Mouse (Mus musculus) myocyte (in vitro differentiated cells): ENCODE data around the gene Tpgs1.

Source experiments
- E2F4 ChIP-seq: IDR thresholded peaks from one replicate; pipeline ENCODE4 v1.6.1; 2011; ENCODE audit warnings: mild to moderate bottlenecking, control low read depth, moderate library complexity; ENCODE audit not compliant: insufficient read depth
- MAX ChIP-seq: IDR thresholded peaks from one replicate; pipeline ENCODE4 v1.6.1; 2011; ENCODE audit warnings: low read depth, mild to moderate bottlenecking, control low read depth
- MYOD1 ChIP-seq, 3 experiments: IDR thresholded peaks; one replicate each; pipeline ENCODE4 v1.6.1; 2011; ENCODE audit warnings: control low read depth in 2 of 3, low read depth in 2 of 3, mild to moderate bottlenecking in 2 of 3, moderate library complexity in 1 of 3; ENCODE audit not compliant: insufficient read length in 2 of 3, control insufficient read depth in 1 of 3
- POLR2A ChIP-seq: IDR thresholded peaks from one replicate; pipeline ENCODE4 v1.6.1; 2011; ENCODE audit warnings: low read depth, mild to moderate bottlenecking, control low read depth, moderate library complexity; ENCODE audit not compliant: insufficient read length
- POLR2AphosphoS2 ChIP-seq: IDR thresholded peaks from one replicate; pipeline ENCODE4 v1.6.1; 2011; ENCODE audit warnings: low read depth, control low read depth; ENCODE audit not compliant: insufficient read length
- TCF12 ChIP-seq: IDR thresholded peaks from one replicate; pipeline ENCODE4 v1.6.1; 2011; ENCODE audit warnings: mild to moderate bottlenecking, control low read depth; ENCODE audit not compliant: poor library complexity, insufficient read depth, severe bottlenecking
- TCF3 ChIP-seq: IDR thresholded peaks from one replicate; pipeline ENCODE4 v1.6.1; 2011; ENCODE audit warnings: low read depth, control low read depth; ENCODE audit not compliant: insufficient read length
- USF1 ChIP-seq: IDR thresholded peaks from one replicate; pipeline ENCODE4 v1.6.1; 2011; ENCODE audit warnings: low read depth, mild to moderate bottlenecking, control low read depth, moderate library complexity

- TF ChIP-seq MYOD1 (IDR thresholded peaks at IDR 0.05; ENCODE audit: control insufficient read depth in 1 of 3, insufficient read length in 2 of 3, low read depth in 2 of 3) (no peak), POLR2A (no peak), TCF12 (no peak), MAX (no peak), E2F4 (no peak), POLR2AphosphoS2 (no peak), USF1 (no peak), TCF3 (no peak)
Observed at GRCm38 (mm10) chr10:79701443-79702129, 32.4 kb downstream of the Tpgs1 start.
